ENCODE assay signal across 16 mouse cellular contexts in the genomic region with DNA sequence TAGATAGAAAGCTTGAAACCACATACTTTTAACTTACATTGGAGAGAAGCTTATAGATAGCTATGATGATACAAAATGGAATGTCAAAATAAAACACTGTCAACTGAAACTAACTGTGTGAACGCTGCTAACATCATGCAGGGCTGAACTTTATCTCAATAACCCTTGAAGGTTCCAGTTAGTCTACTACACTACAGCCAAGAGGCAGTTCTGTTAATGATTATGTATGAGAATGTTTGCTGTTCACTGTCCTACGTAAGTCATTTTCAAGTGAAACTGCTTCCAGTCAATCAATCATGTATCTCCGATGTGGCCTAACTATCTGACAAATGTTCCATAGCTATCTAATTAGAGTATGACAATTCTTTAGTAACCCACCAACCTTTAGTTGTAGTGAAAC. TPM values are rescaled to one million over a fixed set of nuclear protein-coding genes. Genes with fewer than 3 reads are reported as not detected.
"Had no signal": no experiment of that assay in that cellular context is flagged by ENCODE, and none has a peak within 500 bp of the region (broad histone marks: within the 10 kb centered on the region; RNA-seq: fewer than 3 reads in every experiment).

No protein-coding gene starts in this region.

- H3K27me3 ChIP-seq: hindbrain, embryonic 12.5 days; limb, embryonic 13.5 days; neural tube, embryonic 12.5 days had no signal

- H3K4me3 ChIP-seq: hindbrain, embryonic 12.5 days; limb, embryonic 13.5 days; midbrain, embryonic 10.5 days; neural tube, embryonic 12.5 days had no signal

- ATAC-seq: hindbrain, embryonic 16.5 days; inflammation-experienced regulatory T-cells, adult 6 months had no signal

- H3K27ac ChIP-seq: hindbrain, embryonic 12.5 days; limb, embryonic 13.5 days; liver, embryonic 14.5 days; midbrain, embryonic 10.5 days; neural tube, embryonic 12.5 days; stomach, postnatal 0 days had no signal

- H3K4me2 ChIP-seq: hindbrain, embryonic 12.5 days; limb, embryonic 13.5 days; lung, embryonic 14.5 days; neural tube, embryonic 12.5 days had no signal

- H3K9ac ChIP-seq: hindbrain, embryonic 12.5 days; limb, embryonic 13.5 days; liver, embryonic 14.5 days; lung, embryonic 14.5 days; neural tube, embryonic 12.5 days had no signal

- H3K4me1 ChIP-seq: hindbrain, embryonic 12.5 days; limb, embryonic 13.5 days; neural tube, embryonic 12.5 days had no signal

- H3K9me3 ChIP-seq: hindbrain, embryonic 12.5 days; limb, embryonic 13.5 days; midbrain, embryonic 10.5 days; neural tube, embryonic 12.5 days had no signal

- DNase-seq: kidney, postnatal 25 days; layer of hippocampus, adult 9-11 months; left cerebral cortex, postnatal 4 days; lung, embryonic 14.5 days; lung, postnatal 4 days; midbrain, embryonic 14.5 days; thymus, postnatal 14 days had no signal

RNA-seq across cellular contexts. Expression of a gene that starts 38.4 kb away (rescaled TPM):
- total RNA-seq: neutrophil, adult 5-6 weeks had no signal
